ENCODE assay signal across 8 mouse cellular contexts in genomic region chr7:113251001-113251400, GRCm38 (mm10). TPM values are rescaled to one million over a fixed set of nuclear protein-coding genes. Genes with fewer than 3 reads are reported as not detected.
DNase-seq lines count a peak whose midpoint lies in the region; ATAC-seq and TF ChIP-seq lines count a peak whose summit lies in the region.

No protein-coding gene starts in this region.

- peak; percentile 77 for DNase-seq in adrenal gland, adult 2 months
- no peak for DNase-seq in adrenal gland, postnatal 25 days
- DNase-seq in ZHBTc4 (ENCODE audit: low read depth, low spot score) = peak; percentile 52
- peak; percentile 89 for DNase-seq in forebrain, embryonic 14.5 days (ENCODE audit: low spot score)
- peak; percentile 84 for DNase-seq in kidney, adult 2 months
- DNase-seq in thymus, postnatal 25 days = no peak

- H3K9me3 ChIP-seq in forebrain, embryonic 14.5 days (replicated peaks; ENCODE audit: control insufficient read depth, low read length) = no peaks in the 10 kb centered on the region
- H3K9me3 ChIP-seq in midbrain, embryonic 15.5 days = no peaks in the 10 kb centered on the region

- peaks cover 41% of the 10 kb centered on the region for H3K4me1 ChIP-seq in forebrain, embryonic 14.5 days (ENCODE audit: control insufficient read depth, insufficient read depth, low read length)
- peaks cover 31% of the 10 kb centered on the region for H3K4me1 ChIP-seq in kidney, adult 2 months (ENCODE audit: control insufficient read depth, insufficient read depth, low read length)
- H3K4me1 ChIP-seq in midbrain, embryonic 15.5 days = peaks cover 41% of the 10 kb centered on the region

- WGBS in forebrain, embryonic 14.5 days = 37% methylated on average over 3 of the region's 3 CpGs
- WGBS in kidney, adult 2 months = 32% methylated on average over 3 of the region's 3 CpGs
- 48% methylated on average over 3 of the region's 3 CpGs for WGBS in midbrain, embryonic 15.5 days

- no peak overlapping the region for H3K9ac ChIP-seq in forebrain, embryonic 14.5 days (ENCODE audit: low read length)
- H3K9ac ChIP-seq in midbrain, embryonic 15.5 days = no peak overlapping the region

- H3K27ac ChIP-seq in forebrain, embryonic 14.5 days (ENCODE audit: low read depth, low read length) = peak overlapping the region; percentile 78
- no peak overlapping the region; the same call in 1 of the 2 replicates for H3K27ac ChIP-seq in kidney, adult 2 months (ENCODE audit: insufficient read depth, low read depth, low read length)
- H3K27ac ChIP-seq in midbrain, embryonic 15.5 days = peak overlapping the region; percentile 79

- no peak overlapping the region for H3K4me3 ChIP-seq in forebrain, embryonic 14.5 days (ENCODE audit: low read depth, low read length)
- H3K4me3 ChIP-seq in kidney, adult 2 months (ENCODE audit: insufficient read depth, low read depth, low read length) = no peak overlapping the region
- no peak overlapping the region for H3K4me3 ChIP-seq in midbrain, embryonic 15.5 days

- TF ChIP-seq POLR2A in kidney, adult 2 months (IDR thresholded peaks at IDR 0.05; ENCODE audit: low read depth, low read length) = no peak

- H3K36me3 ChIP-seq in forebrain, embryonic 14.5 days (ENCODE audit: control insufficient read depth, insufficient read depth, low read length) = no peaks in the 10 kb centered on the region
- no peaks in the 10 kb centered on the region for H3K36me3 ChIP-seq in kidney, adult 2 months (ENCODE audit: control insufficient read depth, insufficient read depth, low read length)
- no peaks in the 10 kb centered on the region for H3K36me3 ChIP-seq in midbrain, embryonic 15.5 days (replicated peaks)

- no peaks in the 10 kb centered on the region for H3K27me3 ChIP-seq in forebrain, embryonic 14.5 days (replicated peaks; ENCODE audit: control insufficient read depth, insufficient read depth, low read length)
- no peaks in the 10 kb centered on the region for H3K27me3 ChIP-seq in kidney, adult 2 months (replicated peaks; ENCODE audit: control insufficient read depth, insufficient read depth, low read length)
- H3K27me3 ChIP-seq in midbrain, embryonic 15.5 days (replicated peaks) = no peaks in the 10 kb centered on the region

- TF ChIP-seq CTCF in kidney, adult 2 months (conservative IDR thresholded peaks at IDR 0.05; ENCODE audit: insufficient read depth, insufficient read length, low read depth, low read length) = no peak

- H3K4me2 ChIP-seq in forebrain, embryonic 14.5 days (ENCODE audit: low read length) = no peak overlapping the region
- H3K4me2 ChIP-seq in midbrain, embryonic 15.5 days = no peak overlapping the region

- ATAC-seq in forebrain, embryonic 14.5 days = peak; percentile 68
- peak; percentile 57; the same call in 1 of the 2 replicates for ATAC-seq in midbrain, embryonic 15.5 days (replicated peaks)
- ATAC-seq in frontal cortex, adult (ENCODE audit: low TSS enrichment) = no peak

RNA-seq across cellular contexts. Expression of gene Arntl, which starts 43.7 kb away (rescaled TPM):
- total RNA-seq in adrenal gland, adult 2 months (2021) = 10 to 100 TPM; 10.3 to 58.8 TPM
- 3.4 and 5.4 TPM in 2 replicates for polyA plus RNA-seq in adrenal gland, adult 2 months (2012; rRNA removed)
- 5.4 and 13.8 TPM in 2 replicates for total RNA-seq in adrenal gland, postnatal 25 days (2021)
- 12.3 and 14.1 TPM in 2 replicates for polyA plus RNA-seq in forebrain, embryonic 14.5 days (2014; fragmentation: Nextera tagmentation; extraction: Ambion mirVana)
- polyA plus RNA-seq in kidney, adult 2 months (2012; rRNA removed) = 6.0 and 7.3 TPM in 2 replicates
- polyA plus RNA-seq in midbrain, embryonic 15.5 days (2015; fragmentation: Nextera tagmentation; extraction: Ambion mirVana) = 15.4 and 16.7 TPM in 2 replicates

Comparison
In these comparisons a context has a peak if more than half of its experiments do, and no peak if none do; other contexts are left out.
1. DNase-seq: peak in adrenal gland, adult 2 months (single experiment), ZHBTc4 (single experiment), forebrain, embryonic 14.5 days (single experiment) and kidney, adult 2 months (single experiment); none in adrenal gland, postnatal 25 days (single experiment) and thymus, postnatal 25 days (single experiment).